Comparison of ENCODE assay signal across 12 mouse cellular contexts in genomic region chr3:121330244-121330646, GRCm38 (mm10). TPM values are rescaled to one million over a fixed set of nuclear protein-coding genes. Genes with fewer than 3 reads are reported as not detected.
DNase-seq lines count a peak whose midpoint lies in the region; ATAC-seq and TF ChIP-seq lines count a peak whose summit lies in the region.
"Had no signal": no experiment of that assay in that cellular context is flagged by ENCODE, and none has a peak within 500 bp of the region (broad histone marks: within the 10 kb centered on the region; RNA-seq: fewer than 3 reads in every experiment).

No protein-coding gene starts in this region.

- in situ Hi-C loops in CH12.LX (cut with MboI; ENCODE audit: low pct_ligation_motif_present, low pct_unique_long_range_greater_than_20kb, low sequenced_read_pairs), result no loop called here

- H3K79me2 ChIP-seq in CH12.LX (replicated peaks; ENCODE audit: control insufficient read depth, extremely low read depth, insufficient read depth, poor library complexity, severe bottlenecking), result no peaks in the 10 kb centered on the region

- no peak for ATAC-seq in limb, embryonic 15.5 days (ENCODE audit: insufficient number of reproducible peaks, low FRiP score, low TSS enrichment, low read depth)
- ATAC-seq in embryonic facial prominence, embryonic 15.5 days (ENCODE audit: insufficient number of reproducible peaks, low FRiP score, low TSS enrichment, low read depth), result no peak
- ATAC-seq in neutrophil, adult 5-6 weeks (ENCODE audit: extremely low read depth, insufficient number of reproducible peaks, low FRiP score, poor library complexity, severe bottlenecking), result peak; percentile 89
- no peak for ATAC-seq in hindbrain, embryonic 11.5 days (ENCODE audit: low FRiP score)
- no peak for ATAC-seq in midbrain, embryonic 14.5 days (ENCODE audit: low FRiP score, low TSS enrichment)

- H3K36me3 ChIP-seq in limb, embryonic 15.5 days, result no peaks in the 10 kb centered on the region
- H3K36me3 ChIP-seq in limb, embryonic 10.5 days, result no peaks in the 10 kb centered on the region; the same call in 1 of the 2 replicates
- H3K36me3 ChIP-seq in CH12.LX (replicated peaks in 1 of 2; ENCODE audit: control insufficient read depth in 1 of 2, insufficient read depth in 1 of 2, low read length in 1 of 2), result peaks cover 0 to 30% of the 10 kb centered on the region in 2 experiments
- H3K36me3 ChIP-seq in embryonic facial prominence, embryonic 15.5 days, result no peaks in the 10 kb centered on the region
- H3K36me3 ChIP-seq in hindbrain, embryonic 11.5 days (ENCODE audit: control insufficient read depth, insufficient read depth, low read length), result no peaks in the 10 kb centered on the region
- no peaks in the 10 kb centered on the region for H3K36me3 ChIP-seq in midbrain, embryonic 14.5 days (ENCODE audit: control insufficient read depth, insufficient read depth, low read length)
- H3K36me3 ChIP-seq: hindbrain, embryonic 10.5 days had no signal

- dilution Hi-C loops in CH12.LX (cut with MboI; ENCODE audit: extremely low pct_ligation_motif_present, extremely low pct_unique_long_range_greater_than_20kb, low sequenced_read_pairs), result no loop called here

- no peaks in the 10 kb centered on the region for H3K9me3 ChIP-seq in limb, embryonic 15.5 days
- no peaks in the 10 kb centered on the region for H3K9me3 ChIP-seq in limb, embryonic 10.5 days (replicated peaks)
- H3K9me3 ChIP-seq in CH12.LX (replicated peaks; ENCODE audit: low read length), result no peaks in the 10 kb centered on the region
- no peaks in the 10 kb centered on the region for H3K9me3 ChIP-seq in embryonic facial prominence, embryonic 15.5 days (replicated peaks)
- no peaks in the 10 kb centered on the region for H3K9me3 ChIP-seq in hindbrain, embryonic 11.5 days (ENCODE audit: control insufficient read depth, low read length)
- no peaks in the 10 kb centered on the region for H3K9me3 ChIP-seq in midbrain, embryonic 14.5 days (ENCODE audit: control insufficient read depth, low read length)
- H3K9me3 ChIP-seq: hindbrain, embryonic 10.5 days; limb, embryonic 13.5 days had no signal

- DNase-seq in limb, embryonic 10.5 days (ENCODE audit: low spot score), result no peak
- DNase-seq in CH12.LX (ENCODE audit: extremely low read depth), result peak; percentile 48
- DNase-seq in hindbrain, embryonic 11.5 days (ENCODE audit: low spot score), result no peak
- no peak for DNase-seq in midbrain, embryonic 14.5 days
- DNase-seq: adrenal gland, postnatal 36 days; cerebellum, postnatal 14 days; kidney, postnatal 25 days had no signal

- peaks cover 8% of the 10 kb centered on the region for H3K4me1 ChIP-seq in limb, embryonic 15.5 days
- H3K4me1 ChIP-seq in limb, embryonic 10.5 days, result no peaks in the 10 kb centered on the region
- H3K4me1 ChIP-seq in CH12.LX (ENCODE audit: control insufficient read depth in 1 of 2, insufficient read depth in 2 of 2), result peaks cover 4 to 16% of the 10 kb centered on the region in 2 experiments; a peak in 3 of 4 replicates
- H3K4me1 ChIP-seq in embryonic facial prominence, embryonic 15.5 days, result peaks cover 16% of the 10 kb centered on the region
- no peaks in the 10 kb centered on the region for H3K4me1 ChIP-seq in hindbrain, embryonic 11.5 days (replicated peaks; ENCODE audit: control insufficient read depth, insufficient read depth, low read length)
- no peaks in the 10 kb centered on the region for H3K4me1 ChIP-seq in midbrain, embryonic 14.5 days (ENCODE audit: control insufficient read depth, insufficient read depth, low read length)
- H3K4me1 ChIP-seq: hindbrain, embryonic 10.5 days; limb, embryonic 13.5 days had no signal

- 55% methylated on average over 7 of the region's 7 CpGs for WGBS in limb, embryonic 15.5 days
- WGBS in limb, embryonic 10.5 days, result 92% methylated on average over 7 of the region's 7 CpGs
- WGBS in embryonic facial prominence, embryonic 15.5 days, result 35% methylated on average over 7 of the region's 7 CpGs
- 79% methylated on average over 7 of the region's 7 CpGs for WGBS in hindbrain, embryonic 11.5 days
- WGBS in midbrain, embryonic 14.5 days, result 63% methylated on average over 7 of the region's 7 CpGs

- no peak for TF ChIP-seq POLR2A in CH12.LX (IDR thresholded peaks at IDR 0.05; ENCODE audit: low read depth, low read length)

- no peaks in the 10 kb centered on the region for H3K27me3 ChIP-seq in limb, embryonic 15.5 days
- no peaks in the 10 kb centered on the region for H3K27me3 ChIP-seq in limb, embryonic 10.5 days (ENCODE audit: low read depth, poor library complexity, severe bottlenecking)
- no peaks in the 10 kb centered on the region for H3K27me3 ChIP-seq in CH12.LX (replicated peaks)
- no peaks in the 10 kb centered on the region for H3K27me3 ChIP-seq in embryonic facial prominence, embryonic 15.5 days
- no peaks in the 10 kb centered on the region for H3K27me3 ChIP-seq in hindbrain, embryonic 11.5 days (ENCODE audit: control insufficient read depth, insufficient read depth, low read length)
- no peaks in the 10 kb centered on the region for H3K27me3 ChIP-seq in midbrain, embryonic 14.5 days (ENCODE audit: control insufficient read depth, insufficient read depth, low read length)
- H3K27me3 ChIP-seq: limb, embryonic 13.5 days had no signal

- peak overlapping the region; percentile 48; the same call in 1 of the 2 replicates for H3K27ac ChIP-seq in limb, embryonic 15.5 days
- no peak overlapping the region for H3K27ac ChIP-seq in limb, embryonic 10.5 days
- no peak overlapping the region for H3K27ac ChIP-seq in CH12.LX (ENCODE audit: insufficient read depth, low read depth)
- H3K27ac ChIP-seq in embryonic facial prominence, embryonic 15.5 days (replicated peaks), result peak overlapping the region; percentile 65; the same call in 1 of the 2 replicates
- H3K27ac ChIP-seq in hindbrain, embryonic 11.5 days (ENCODE audit: low read depth, low read length), result no peak overlapping the region
- no peak overlapping the region for H3K27ac ChIP-seq in midbrain, embryonic 14.5 days (replicated peaks; ENCODE audit: low read depth, low read length)
- H3K27ac ChIP-seq: hindbrain, embryonic 10.5 days; limb, embryonic 13.5 days had no signal

- no peak for TF ChIP-seq EP300 in CH12.LX (IDR thresholded peaks at IDR 0.05; ENCODE audit: low read length)

- no peak overlapping the region for H3K4me3 ChIP-seq in limb, embryonic 15.5 days
- H3K4me3 ChIP-seq in limb, embryonic 10.5 days, result no peak overlapping the region
- no peak overlapping the region for H3K4me3 ChIP-seq in CH12.LX (replicated peaks in 1 of 3; ENCODE audit: low read depth in 2 of 3, low read length in 2 of 3, poor library complexity in 1 of 3)
- no peak overlapping the region for H3K4me3 ChIP-seq in embryonic facial prominence, embryonic 15.5 days (replicated peaks)
- no peak overlapping the region for H3K4me3 ChIP-seq in hindbrain, embryonic 11.5 days (ENCODE audit: low read depth, low read length)
- H3K4me3 ChIP-seq in midbrain, embryonic 14.5 days (replicated peaks; ENCODE audit: low read depth, low read length), result no peak overlapping the region
- H3K4me3 ChIP-seq: hindbrain, embryonic 10.5 days; limb, embryonic 13.5 days had no signal

- no peak for TF ChIP-seq RAD21 in CH12.LX (IDR thresholded peaks at IDR 0.05; ENCODE audit: low read depth, low read length)

- TF ChIP-seq CTCF in CH12.LX (conservative IDR thresholded peaks at IDR 0.05 in 1 of 2, IDR thresholded peaks at IDR 0.05 in 1 of 2; ENCODE audit: low read depth in 2 of 2, low read length in 2 of 2), result no peak

- no peak overlapping the region for H3K9ac ChIP-seq in limb, embryonic 15.5 days
- H3K9ac ChIP-seq in CH12.LX (ENCODE audit: insufficient read depth, low read depth), result no peak overlapping the region
- no peak overlapping the region for H3K9ac ChIP-seq in embryonic facial prominence, embryonic 15.5 days
- H3K9ac ChIP-seq in hindbrain, embryonic 11.5 days (ENCODE audit: low read depth, low read length), result no peak overlapping the region
- H3K9ac ChIP-seq in midbrain, embryonic 14.5 days (replicated peaks; ENCODE audit: low read length), result no peak overlapping the region
- H3K9ac ChIP-seq: limb, embryonic 13.5 days had no signal

- no peak overlapping the region for H3K4me2 ChIP-seq in limb, embryonic 15.5 days
- H3K4me2 ChIP-seq in CH12.LX (ENCODE audit: insufficient read depth, low read depth, poor library complexity, severe bottlenecking), result peak overlapping the region; percentile 33
- H3K4me2 ChIP-seq in embryonic facial prominence, embryonic 15.5 days (replicated peaks), result no peak overlapping the region; the same call in 1 of the 2 replicates
- H3K4me2 ChIP-seq in hindbrain, embryonic 11.5 days (replicated peaks; ENCODE audit: low read depth, low read length), result no peak overlapping the region
- H3K4me2 ChIP-seq in midbrain, embryonic 14.5 days (ENCODE audit: low read length), result no peak overlapping the region
- H3K4me2 ChIP-seq: limb, embryonic 13.5 days had no signal

TF ChIP-seq in CH12.LX, 34 proteins besides CTCF, POLR2A, EP300 and RAD21 (continues in another document):
- TF ChIP-seq IRF4 (IDR thresholded peaks at IDR 0.05; ENCODE audit: low read depth, low read length), result no peak
- TF ChIP-seq SMC3 (IDR thresholded peaks at IDR 0.05; ENCODE audit: low read depth, low read length), result no peak
- no peak for TF ChIP-seq JUND (conservative IDR thresholded peaks at IDR 0.05; ENCODE audit: low read depth, low read length)
- no peak for TF ChIP-seq TBP (conservative IDR thresholded peaks at IDR 0.05; ENCODE audit: low read depth, low read length)

RNA-seq across cellular contexts. Expression of gene Alg14, which starts 38.7 kb away (rescaled TPM):
- polyA plus RNA-seq in limb, embryonic 15.5 days (2015; fragmentation: Nextera tagmentation; extraction: Ambion mirVana), result 41.6 and 43.9 TPM in 2 replicates
- 26.0 and 35.0 TPM in 2 replicates for polyA plus RNA-seq in limb, embryonic 10.5 days (2016; fragmentation: Nextera tagmentation; extraction: Ambion mirVana)
- total RNA-seq in CH12.LX (2012; rRNA removed) (5.0 and 6.3 TPM in 2 replicates), CH12.LX (2014; rRNA removed) (6.0 and 7.6 TPM in 2 replicates)
- polyA plus RNA-seq in CH12.LX (2012; ENCODE audit: insufficient read length, low read depth), result 8.3 and 10.2 TPM in 2 replicates
- polyA plus RNA-seq in embryonic facial prominence, embryonic 15.5 days (2015; fragmentation: Nextera tagmentation; extraction: Ambion mirVana), result 40.0 and 42.9 TPM in 2 replicates
- total RNA-seq in neutrophil, adult 5-6 weeks (2017), result 3.6 and 4.8 TPM in 2 replicates
- polyA plus RNA-seq in hindbrain, embryonic 11.5 days (2014; fragmentation: Nextera tagmentation; extraction: Ambion mirVana), result 39.0 and 41.8 TPM in 2 replicates
- polyA plus RNA-seq in midbrain, embryonic 14.5 days (2014; fragmentation: Nextera tagmentation; extraction: Ambion mirVana), result 29.8 and 34.3 TPM in 2 replicates

RNA-seq across cellular contexts. Expression of gene Tmem56, which starts 47.3 kb away (rescaled TPM):
- 1.1 and 1.3 TPM in 2 replicates for polyA plus RNA-seq in limb, embryonic 15.5 days (2015; fragmentation: Nextera tagmentation; extraction: Ambion mirVana)
- 0.96 and 1.0 TPM in 2 replicates for polyA plus RNA-seq in limb, embryonic 10.5 days (2016; fragmentation: Nextera tagmentation; extraction: Ambion mirVana)
- total RNA-seq in CH12.LX (2012; rRNA removed) (not detected in 2 replicates), CH12.LX (2014; rRNA removed) (not detected in 2 replicates)
- not detected in 2 replicates for polyA plus RNA-seq in CH12.LX (2012; ENCODE audit: insufficient read length, low read depth)
- 1.2 and 1.3 TPM in 2 replicates for polyA plus RNA-seq in embryonic facial prominence, embryonic 15.5 days (2015; fragmentation: Nextera tagmentation; extraction: Ambion mirVana)
- total RNA-seq in neutrophil, adult 5-6 weeks (2017), result 1.4 TPM in 1 of 2 replicates, not detected in the other
- 0.65 and 1.0 TPM in 2 replicates for polyA plus RNA-seq in hindbrain, embryonic 11.5 days (2014; fragmentation: Nextera tagmentation; extraction: Ambion mirVana)
- polyA plus RNA-seq in midbrain, embryonic 14.5 days (2014; fragmentation: Nextera tagmentation; extraction: Ambion mirVana), result 3.3 TPM in 2 replicates

Comparison
In these comparisons a context has a peak if more than half of its experiments do, and no peak if none do; other contexts are left out.
1. H3K27ac ChIP-seq: peak in limb, embryonic 15.5 days (single experiment) and embryonic facial prominence, embryonic 15.5 days (single experiment); none in limb, embryonic 10.5 days (single experiment), CH12.LX (single experiment), hindbrain, embryonic 11.5 days (single experiment) and midbrain, embryonic 14.5 days (single experiment).